Mouse (Mus musculus) neural tube, embryonic 15.5 days (tissue): Measurements from ENCODE around the gene Zfp609. TPM values are rescaled to one million over a fixed set of nuclear protein-coding genes. Genes with fewer than 3 reads are reported as not detected.
"Not testable (repeated sequence)": the region's sequence is repeated elsewhere in the genome, so short reads cannot be mapped to it uniquely, and the experiment has no call there.

ENCODE experiments used
- ATAC-seq: fragments of 200-750 bp; cut with Nextera tagmentation; 2 replicates; pipeline ENCODE4 v1.8.0; 2017; ENCODE audit warnings: mild to moderate bottlenecking, moderate TSS enrichment, moderate library complexity; ENCODE audit not compliant: low FRiP score
- H3K27ac ChIP-seq: fragments of 300-500 bp; sonication (generic); replicated peaks from 2 replicates; pipeline ENCODE4 v1.5.1; 2015; ENCODE audit warnings: mild to moderate bottlenecking, inconsistent platforms
- H3K27me3 ChIP-seq: fragments of 300-500 bp; sonication (generic); replicated peaks from 2 replicates; pipeline ENCODE4 v1.6.1; 2015; ENCODE audit warnings: inconsistent platforms
- H3K36me3 ChIP-seq: fragments of 300-500 bp; sonication (generic); 2 replicates; pipeline ENCODE4 v1.6.1; 2015; ENCODE audit warnings: inconsistent platforms
- H3K4me1 ChIP-seq: fragments of 300-500 bp; sonication (generic); 2 replicates; pipeline ENCODE4 v1.6.1; 2015; ENCODE audit warnings: inconsistent platforms
- H3K4me2 ChIP-seq: fragments of 300-500 bp; sonication (generic); 2 replicates; pipeline ENCODE4 v1.6.1; 2015; ENCODE audit warnings: inconsistent platforms, mild to moderate bottlenecking, moderate library complexity
- H3K4me3 ChIP-seq: fragments of 300-500 bp; sonication (generic); replicated peaks from 2 replicates; pipeline ENCODE4 v1.5.1; 2015; ENCODE audit warnings: mild to moderate bottlenecking, inconsistent platforms
- H3K9ac ChIP-seq: fragments of 300-500 bp; sonication (generic); replicated peaks from 2 replicates; pipeline ENCODE4 v1.6.1; 2015; ENCODE audit warnings: mild to moderate bottlenecking, inconsistent platforms
- H3K9me3 ChIP-seq: fragments of 300-500 bp; sonication (generic); replicated peaks from 2 replicates; pipeline ENCODE4 v1.6.1; 2016; ENCODE audit warnings: inconsistent platforms
- WGBS: fragments of 180-500 bp; shearing (Covaris S2); methylation state at CpG from one replicate; pipeline ENCODE4 v1.1.7; 2015; ENCODE audit warnings: mixed read lengths; 5-methylcytosine and 5-hydroxymethylcytosine counted together
- polyA plus RNA-seq: library from polyadenylated mRNA; unstranded; fragments of >200 nt; fragmentation: Nextera tagmentation; extraction: Ambion mirVana; gene quantifications from 2 replicates; pipeline ENCODE4 v1.2.1, GENCODE M21; 2015

Zfp609 gene
- polyA plus RNA-seq, 1 experiment from 2014 or later: 6.8 TPM

DNA sequence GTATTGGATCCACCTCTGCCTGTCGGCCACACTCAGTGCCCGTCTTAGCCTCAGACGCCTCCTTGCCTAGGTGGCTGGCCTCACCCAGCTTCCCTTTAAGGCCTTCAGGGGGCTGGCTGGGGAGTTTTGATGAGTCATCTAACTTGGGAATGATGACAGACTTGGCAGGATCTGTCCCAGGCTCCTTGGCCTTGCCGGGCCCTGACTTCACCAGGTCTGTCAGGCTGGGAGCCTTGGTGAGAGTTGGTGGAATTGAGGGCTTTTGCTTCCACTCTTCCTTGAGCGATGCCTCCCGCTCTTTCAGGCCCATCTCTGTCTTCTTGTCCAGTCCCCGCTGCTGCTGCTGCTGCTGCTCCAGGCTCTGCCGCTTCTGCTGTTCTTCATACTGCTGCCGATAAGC, 125.1 kb downstream of the Zfp609 start:
- Histone ChIP-seq H3K4me3 (no peak overlapping the region), H3K36me3 (peaks cover 40% of the 10 kb centered on the region), H3K27ac (no peak overlapping the region), H3K4me1 (no peaks in the 10 kb centered on the region), H3K4me2 (no peak overlapping the region), H3K9me3 (no peaks in the 10 kb centered on the region), H3K27me3 (no peaks in the 10 kb centered on the region), H3K9ac (no peak overlapping the region)
- no peak for ATAC-seq
- whole genome bisulfite sequencing: 95% methylated on average over 9 of the region's 9 CpGs

DNA sequence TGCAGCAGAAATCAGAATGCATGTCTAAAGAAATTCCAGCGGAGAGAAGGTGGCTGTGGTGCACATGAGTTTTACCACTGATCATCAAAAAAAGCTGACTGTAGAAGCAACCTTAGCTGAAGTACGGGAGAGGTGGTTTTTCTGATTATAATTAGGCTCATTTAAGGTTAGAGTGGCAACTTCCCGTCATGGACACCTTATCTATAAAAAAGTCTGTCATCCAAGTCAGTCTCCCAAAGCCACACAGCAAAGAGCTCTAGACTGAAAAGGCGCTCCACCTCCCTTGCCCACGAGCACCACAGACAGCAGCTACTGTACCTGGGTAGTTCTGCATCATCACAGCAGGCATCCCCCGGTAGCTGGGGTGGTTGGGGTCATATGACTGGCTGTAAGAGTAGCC, 126.9 kb downstream of the Zfp609 start:
- H3K27ac ChIP-seq: no peak overlapping the region
- no peaks in the 10 kb centered on the region for H3K9me3 ChIP-seq
- no peak overlapping the region for H3K4me3 ChIP-seq
- H3K27me3 ChIP-seq: no peaks in the 10 kb centered on the region
- WGBS: 86% methylated on average over 6 of the region's 6 CpGs
- no peak overlapping the region for H3K9ac ChIP-seq
- ATAC-seq: no peak
- peaks cover 8% of the 10 kb centered on the region for H3K4me1 ChIP-seq
- peaks cover 49% of the 10 kb centered on the region for H3K36me3 ChIP-seq
- H3K4me2 ChIP-seq: no peak overlapping the region

- no peak overlapping the region for H3K27ac ChIP-seq
- no peak for ATAC-seq
- no peaks in the 10 kb centered on the region for H3K9me3 ChIP-seq
- no peak overlapping the region for H3K9ac ChIP-seq
- no peaks in the 10 kb centered on the region for H3K27me3 ChIP-seq
- no peak overlapping the region for H3K4me3 ChIP-seq
- peaks cover 10% of the 10 kb centered on the region for H3K4me1 ChIP-seq
- H3K4me2 ChIP-seq: no peak overlapping the region
- H3K36me3 ChIP-seq: peaks cover 59% of the 10 kb centered on the region
These were observed 129.4 kb downstream of the Zfp609 start for GRCm38 (mm10) chr9:65697992-65698391.

- H3K4me2 ChIP-seq: no peak overlapping the region
- H3K4me1 ChIP-seq: peaks cover 15% of the 10 kb centered on the region
- 0 out of 2 replicates have a peak overlapping the region, but pooled peaks have one; percentile 9 for H3K9ac ChIP-seq
- no peak overlapping the region for H3K4me3 ChIP-seq
- peaks cover 61% of the 10 kb centered on the region for H3K36me3 ChIP-seq
- 66% methylated on average over 7 of the region's 7 CpGs for whole genome bisulfite sequencing
- no peaks in the 10 kb centered on the region for H3K9me3 ChIP-seq
- H3K27ac ChIP-seq: no peak overlapping the region
- no peaks in the 10 kb centered on the region for H3K27me3 ChIP-seq
- no peak for ATAC-seq
These were observed 130.0 kb downstream of the Zfp609 start for GRCm38 (mm10) chr9:65697356-65697755.

DNA sequence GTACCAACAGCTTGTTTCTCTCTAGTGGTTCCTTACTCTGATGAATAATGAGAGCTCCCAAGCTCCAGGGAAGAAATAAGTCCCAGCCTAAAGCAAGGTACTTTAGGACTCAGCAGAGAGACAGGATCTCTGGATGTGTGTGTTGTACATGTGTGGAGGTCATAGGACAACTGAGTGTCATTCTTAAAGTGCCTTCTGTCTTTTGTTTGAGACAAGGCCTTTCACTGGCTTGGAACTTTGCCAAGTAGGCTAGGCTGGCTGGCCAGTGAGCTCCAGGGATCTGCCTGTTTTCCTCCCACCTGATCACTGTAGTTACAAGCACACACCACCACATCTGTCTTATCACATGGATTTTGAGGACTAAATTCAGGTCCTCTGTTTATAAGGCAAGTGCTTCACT, 131.0 kb downstream of the Zfp609 start:
- Histone ChIP-seq H3K36me3 (peaks cover 62% of the 10 kb centered on the region), H3K4me2 (no peak overlapping the region), H3K4me3 (no peak overlapping the region), H3K27ac (peak overlapping the region; percentile 10; the same call in 1 of the 2 replicates), H3K4me1 (peaks cover 20% of the 10 kb centered on the region), H3K27me3 (no peaks in the 10 kb centered on the region), H3K9me3 (no peaks in the 10 kb centered on the region), H3K9ac (no peak overlapping the region)
- ATAC-seq: no peak

DNA sequence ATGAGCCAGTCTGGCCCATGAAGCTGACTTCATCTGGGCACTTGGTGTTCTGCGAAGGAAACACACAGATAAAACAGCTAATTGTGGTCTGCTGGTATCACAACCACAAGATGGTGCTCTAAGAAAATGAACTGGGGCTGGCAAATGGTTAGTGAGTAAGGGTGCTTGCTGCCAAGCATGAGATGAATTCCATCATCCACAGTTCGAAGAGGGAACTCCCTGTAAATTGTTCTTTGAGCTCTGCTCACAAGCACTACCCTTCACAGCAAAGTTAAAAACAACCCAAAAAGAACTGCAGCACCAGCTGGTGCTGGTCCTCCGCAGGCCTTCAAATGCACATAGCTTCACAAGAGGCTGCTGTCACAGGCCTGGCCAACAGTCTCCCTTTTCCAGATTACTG, 131.7 kb downstream of the Zfp609 start:
- H3K4me2 ChIP-seq: no peak overlapping the region
- peaks cover 20% of the 10 kb centered on the region for H3K4me1 ChIP-seq
- no peaks in the 10 kb centered on the region for H3K27me3 ChIP-seq
- ATAC-seq: peak; percentile 49; the same call in 1 of the 2 replicates
- H3K27ac ChIP-seq: 0 out of 2 replicates have a peak overlapping the region, but pooled peaks have one; percentile 23
- peaks cover 55% of the 10 kb centered on the region for H3K36me3 ChIP-seq
- no peaks in the 10 kb centered on the region for H3K9me3 ChIP-seq
- 55% methylated on average over 3 of the region's 3 CpGs for WGBS
- H3K4me3 ChIP-seq: no peak overlapping the region
- no peak overlapping the region for H3K9ac ChIP-seq

DNA sequence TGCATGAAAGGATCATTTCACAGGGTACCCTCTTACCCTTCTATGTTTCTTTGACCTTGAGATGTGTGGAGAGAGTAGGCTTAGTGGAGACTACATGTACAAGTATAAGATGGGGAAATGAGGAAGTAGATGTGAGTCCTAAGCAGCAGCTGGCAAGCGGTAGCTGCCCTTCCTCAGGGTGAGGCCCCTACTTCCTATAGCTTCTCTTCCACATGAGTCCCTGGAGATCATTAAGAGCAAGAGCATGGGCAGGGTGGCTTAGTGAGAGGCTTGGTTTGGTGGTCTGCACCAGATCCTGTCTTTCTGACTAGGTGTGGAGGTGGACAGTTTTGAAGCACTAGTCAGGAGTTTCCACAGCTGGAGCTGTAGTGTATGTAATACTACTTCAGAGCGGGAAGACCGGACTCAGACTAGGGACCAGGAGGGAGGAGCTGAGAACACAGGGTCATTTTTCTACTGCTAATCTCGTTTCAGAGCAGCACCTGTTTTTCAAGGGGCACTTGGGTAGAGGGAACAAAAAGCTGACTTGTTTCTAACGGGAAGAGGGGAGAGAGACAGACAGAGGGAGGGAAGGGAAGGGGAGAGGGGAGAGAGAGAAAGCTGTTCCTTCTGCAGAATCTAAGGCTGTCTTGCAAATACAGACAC, 134.3 kb downstream of the Zfp609 start:
- H3K36me3 ChIP-seq: peaks cover 52% of the 10 kb centered on the region
- WGBS: 31% methylated on average over 5 of the region's 5 CpGs
- H3K4me1 ChIP-seq: peaks cover 20% of the 10 kb centered on the region
- no peaks in the 10 kb centered on the region for H3K27me3 ChIP-seq
- H3K9ac ChIP-seq: no peak overlapping the region
- H3K4me2 ChIP-seq: no peak overlapping the region
- H3K9me3 ChIP-seq: no peaks in the 10 kb centered on the region
- H3K27ac ChIP-seq: peak overlapping the region; percentile 60
- no peak for ATAC-seq
- H3K4me3 ChIP-seq: no peak overlapping the region

DNA sequence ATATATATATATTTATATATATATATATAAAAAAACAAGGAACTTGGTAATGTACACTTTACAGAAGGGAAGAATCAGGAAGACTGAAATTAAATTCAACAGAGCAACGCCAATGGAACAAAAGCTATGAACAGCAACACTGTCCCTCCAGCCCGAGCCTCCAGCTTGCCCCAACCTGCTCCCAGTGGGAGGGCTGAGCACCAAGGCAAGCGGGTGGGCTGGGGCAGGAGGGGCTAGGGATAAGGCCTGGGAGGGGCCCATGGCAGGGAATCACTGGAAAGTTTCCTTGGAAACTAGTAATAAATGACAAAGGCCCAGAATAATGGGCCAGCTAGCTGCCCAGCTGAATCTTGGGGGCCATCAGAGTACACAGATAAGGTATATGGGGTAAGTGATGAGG, 134.9 kb downstream of the Zfp609 start:
- 10% methylated on average over 3 of the region's 3 CpGs for WGBS
- no peak overlapping the region for H3K27ac ChIP-seq

DNA sequence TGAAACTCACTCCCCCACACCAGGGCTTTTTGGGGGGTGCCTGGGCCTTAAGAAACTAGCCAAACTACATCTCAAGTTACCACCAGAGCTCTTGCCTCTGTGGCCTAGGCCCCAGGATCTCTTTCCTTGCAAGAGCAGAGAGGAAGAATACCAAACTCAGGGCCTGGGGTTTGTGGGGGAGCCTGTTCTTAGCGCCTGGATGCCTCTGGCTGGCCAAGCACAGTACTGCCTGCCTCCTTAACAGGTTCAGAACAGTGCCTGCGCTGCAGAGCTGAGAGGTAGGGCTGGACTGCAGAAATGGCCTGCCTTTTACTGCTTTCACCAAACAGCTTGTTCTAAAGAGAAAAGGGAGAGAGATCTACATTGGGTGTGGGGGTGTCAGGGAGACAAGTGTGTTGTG, 137.5 kb downstream of the Zfp609 start:
- peaks cover 52% of the 10 kb centered on the region for H3K36me3 ChIP-seq
- H3K27me3 ChIP-seq, H3K9ac ChIP-seq, H3K27ac ChIP-seq, H3K4me3 ChIP-seq, H3K4me2 ChIP-seq, H3K9me3 ChIP-seq, ATAC-seq: not testable (repeated sequence)
- peaks cover 12% of the 10 kb centered on the region for H3K4me1 ChIP-seq
- 76% methylated on average over 2 of the region's 2 CpGs for WGBS

More for the DNA sequence above, 134.9 kb downstream of the Zfp609 start:
- peaks cover 20% of the 10 kb centered on the region for H3K4me1 ChIP-seq
- no peaks in the 10 kb centered on the region for H3K27me3 ChIP-seq
- no peak for ATAC-seq
- H3K9ac ChIP-seq: no peak overlapping the region
- H3K4me2 ChIP-seq: no peak overlapping the region
- H3K9me3 ChIP-seq: no peaks in the 10 kb centered on the region
- H3K4me3 ChIP-seq: no peak overlapping the region
- peaks cover 57% of the 10 kb centered on the region for H3K36me3 ChIP-seq

GRCm38 (mm10) chr9:65684704-65685103, 142.7 kb downstream of the Zfp609 start:
- Histone ChIP-seq H3K9me3 (no peaks in the 10 kb centered on the region), H3K36me3 (peaks cover 27% of the 10 kb centered on the region), H3K9ac (no peak overlapping the region), H3K4me2 (no peak overlapping the region), H3K4me3 (no peak overlapping the region), H3K4me1 (peaks cover 44% of the 10 kb centered on the region), H3K27ac (no peak overlapping the region), H3K27me3 (no peaks in the 10 kb centered on the region)
- 88% methylated on average over 2 of the region's 2 CpGs for WGBS
- ATAC-seq: no peak

DNA sequence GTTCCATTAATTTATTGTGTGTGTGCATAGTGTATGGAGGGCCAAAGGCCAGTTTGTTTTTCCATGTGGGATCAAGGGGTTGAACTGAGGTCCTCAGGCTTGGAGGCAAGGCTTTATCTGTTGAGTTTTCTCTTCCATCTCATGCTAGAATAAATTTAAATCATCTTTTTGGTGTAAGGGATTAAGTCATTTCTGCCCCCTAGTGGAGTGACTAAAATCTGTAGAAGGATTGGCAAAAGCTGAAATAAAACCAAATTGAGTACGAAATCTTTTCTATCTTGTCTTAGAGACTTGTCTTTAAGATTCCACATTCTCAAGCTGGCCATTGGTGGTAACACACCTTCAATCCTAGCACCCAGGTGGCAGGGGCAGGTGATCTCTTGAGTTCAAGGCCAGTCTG, 144.4 kb downstream of the Zfp609 start:
- Histone ChIP-seq H3K9me3 (no peaks in the 10 kb centered on the region), H3K4me1 (peaks cover 61% of the 10 kb centered on the region), H3K27me3 (no peaks in the 10 kb centered on the region), H3K9ac (no peak overlapping the region), H3K27ac (no peak overlapping the region), H3K4me3 (no peak overlapping the region), H3K36me3 (peaks cover 17% of the 10 kb centered on the region), H3K4me2 (no peak overlapping the region)
- ATAC-seq: no peak
- 79% methylated on average over 1 of the region's 1 CpGs for WGBS

- Histone ChIP-seq H3K9me3 (no peaks in the 10 kb centered on the region), H3K4me2 (no peak overlapping the region), H3K4me3 (no peak overlapping the region), H3K27me3 (no peaks in the 10 kb centered on the region), H3K27ac (no peak overlapping the region), H3K9ac (no peak overlapping the region), H3K36me3 (peaks cover 12% of the 10 kb centered on the region; the same call in 1 of the 2 replicates), H3K4me1 (peaks cover 69% of the 10 kb centered on the region)
- WGBS: 90% methylated on average over 3 of the region's 3 CpGs
- ATAC-seq: no peak
These were observed 145.2 kb downstream of the Zfp609 start for GRCm38 (mm10) chr9:65682183-65682582.
